Mouse (Mus musculus): ENCODE measurements around the gene Olfr251. TPM values are rescaled to one million over a fixed set of nuclear protein-coding genes. Genes with fewer than 3 reads are reported as not detected.

Olfr251 gene
- not detected in 2 replicates for total RNA-seq (2012; rRNA removed)
- not detected in 2 replicates for total RNA-seq (2014; rRNA removed)
- not detected in 2 replicates for polyA plus RNA-seq (2012; ENCODE audit: insufficient read length, low read depth)

DNA sequence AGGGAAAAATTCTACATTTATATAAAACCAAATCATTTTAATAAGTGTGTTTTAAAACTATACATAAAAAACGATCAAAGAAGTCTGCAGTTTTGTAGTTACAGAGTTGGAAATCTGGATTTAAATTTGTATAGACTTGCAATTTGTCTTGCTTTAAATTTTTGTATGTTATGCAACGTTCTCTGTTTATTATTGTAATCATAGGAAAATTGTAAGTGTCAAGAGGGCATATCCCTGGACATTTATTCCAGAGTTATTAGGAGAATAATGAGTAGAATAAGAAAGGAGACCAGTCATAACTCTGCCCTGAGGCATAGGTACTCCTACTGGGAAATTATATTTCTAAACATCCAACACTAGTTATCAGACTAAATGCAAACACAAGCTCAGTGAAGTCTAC is at the start of gene Olfr251:
Olfr251 (plus strand) TSS at position 301 of the 400 bp plus-strand sequence.
- H3K9ac ChIP-seq (ENCODE audit: insufficient read depth, low read depth), result no peak within 1 kb of the TSS
- no peak for DNase-seq (ENCODE audit: extremely low read depth)
- H3K27ac ChIP-seq (ENCODE audit: insufficient read depth, low read depth), result no peak within 1 kb of the TSS
- H3K27me3 ChIP-seq (replicated peaks), result no peaks in the 10 kb centered on the region
- in situ Hi-C loops (cut with MboI; ENCODE audit: low pct_ligation_motif_present, low pct_unique_long_range_greater_than_20kb, low sequenced_read_pairs) (no loop called here), dilution Hi-C loops (cut with MboI; ENCODE audit: extremely low pct_ligation_motif_present, extremely low pct_unique_long_range_greater_than_20kb, low sequenced_read_pairs) (no loop called here)
- no peaks in the 10 kb centered on the region for H3K36me3 ChIP-seq (replicated peaks in 1 of 2; ENCODE audit: control insufficient read depth in 1 of 2, insufficient read depth in 1 of 2, low read length in 1 of 2)
- H3K4me1 ChIP-seq (ENCODE audit: control insufficient read depth in 1 of 2, insufficient read depth in 2 of 2), result no peaks in the 10 kb centered on the region
- no peak within 1 kb of the TSS for H3K4me2 ChIP-seq (ENCODE audit: insufficient read depth, low read depth, poor library complexity, severe bottlenecking)
- H3K4me3 ChIP-seq (replicated peaks in 1 of 3; ENCODE audit: low read depth in 2 of 3, low read length in 2 of 3, poor library complexity in 1 of 3), result no peak within 1 kb of the TSS
- H3K9me3 ChIP-seq (replicated peaks; ENCODE audit: low read length), result no peaks in the 10 kb centered on the region
- no peaks in the 10 kb centered on the region for H3K79me2 ChIP-seq (replicated peaks; ENCODE audit: control insufficient read depth, extremely low read depth, insufficient read depth, poor library complexity, severe bottlenecking)
- TF ChIP-seq PAX5 (IDR thresholded peaks at IDR 0.05; ENCODE audit: low read length) (no peak), SMC3 (IDR thresholded peaks at IDR 0.05; ENCODE audit: low read depth, low read length) (no peak), NRF1 (IDR thresholded peaks at IDR 0.05; ENCODE audit: low read depth, low read length) (no peak), USF1 (IDR thresholded peaks at IDR 0.05; ENCODE audit: low read depth, low read length) (no peak), MXI1 (IDR thresholded peaks at IDR 0.05; ENCODE audit: low read depth, low read length) (no peak), ELF1 (IDR thresholded peaks at IDR 0.05; ENCODE audit: low read depth, low read length) (no peak), TBP (conservative IDR thresholded peaks at IDR 0.05; ENCODE audit: low read depth, low read length) (no peak), CHD2 (IDR thresholded peaks at IDR 0.05; ENCODE audit: low read length) (no peak), MAFK (IDR thresholded peaks at IDR 0.05; ENCODE audit: insufficient replicate concordance, low read length) (no peak), POLR2A (IDR thresholded peaks at IDR 0.05; ENCODE audit: low read depth, low read length) (no peak), SIN3A (IDR thresholded peaks at IDR 0.05; ENCODE audit: low read length) (no peak), RAD21 (IDR thresholded peaks at IDR 0.05; ENCODE audit: low read depth, low read length) (no peak), GABPA (IDR thresholded peaks at IDR 0.05; ENCODE audit: insufficient replicate concordance, low read depth, low read length) (no peak), KAT2A (IDR thresholded peaks at IDR 0.05; ENCODE audit: insufficient replicate concordance, low read length) (no peak)

DNA sequence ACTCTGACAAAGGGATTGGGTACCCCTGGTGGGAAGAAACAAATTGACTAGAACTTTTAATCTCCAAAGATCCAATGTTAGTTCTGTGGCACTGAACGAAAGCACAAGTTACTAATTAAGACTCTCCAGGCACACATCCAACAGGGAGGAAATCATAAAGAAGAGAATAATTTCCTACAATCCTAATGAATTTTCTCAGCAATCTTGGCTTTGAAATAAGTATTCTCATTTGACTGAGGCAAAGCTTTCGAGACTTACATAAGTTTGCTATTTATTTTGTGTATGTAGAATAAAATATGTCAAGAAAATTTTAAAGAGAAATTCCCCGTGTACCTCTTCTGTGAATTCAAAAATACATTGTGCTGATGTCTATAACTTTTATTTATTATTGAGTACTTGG is 48.1 kb upstream of the Olfr251 start, which contains the start of gene Olfr25:
Olfr25 (plus strand) TSS at position 301 of the 400 bp plus-strand sequence.
- H3K9me3 ChIP-seq (replicated peaks; ENCODE audit: low read length), result no peaks in the 10 kb centered on the region
- H3K27me3 ChIP-seq (replicated peaks), result no peaks in the 10 kb centered on the region
- in situ Hi-C loops (cut with MboI; ENCODE audit: low pct_ligation_motif_present, low pct_unique_long_range_greater_than_20kb, low sequenced_read_pairs), result no loop called here
- H3K79me2 ChIP-seq (replicated peaks; ENCODE audit: control insufficient read depth, extremely low read depth, insufficient read depth, poor library complexity, severe bottlenecking), result no peaks in the 10 kb centered on the region
- H3K4me3 ChIP-seq (replicated peaks in 1 of 3; ENCODE audit: low read depth in 2 of 3, low read length in 2 of 3, poor library complexity in 1 of 3), result no peak within 1 kb of the TSS
- H3K27ac ChIP-seq (ENCODE audit: insufficient read depth, low read depth), result no peak within 1 kb of the TSS
- H3K4me2 ChIP-seq (ENCODE audit: insufficient read depth, low read depth, poor library complexity, severe bottlenecking), result no peak within 1 kb of the TSS
- no peak within 1 kb of the TSS for H3K9ac ChIP-seq (ENCODE audit: insufficient read depth, low read depth)
- no peak for DNase-seq (ENCODE audit: extremely low read depth)
- peaks cover 0 to 8% of the 10 kb centered on the region in 2 experiments; a peak in 1 of 4 replicates for H3K4me1 ChIP-seq (ENCODE audit: control insufficient read depth in 1 of 2, insufficient read depth in 2 of 2)
- TF ChIP-seq POLR2AphosphoS2 (IDR thresholded peaks at IDR 0.05; ENCODE audit: low read depth, low read length), result no peak
- no peak for TF ChIP-seq CHD1 (IDR thresholded peaks at IDR 0.05; ENCODE audit: low read depth, low read length)
- TF ChIP-seq GABPA (IDR thresholded peaks at IDR 0.05; ENCODE audit: insufficient replicate concordance, low read depth, low read length), result no peak
- no peak for TF ChIP-seq NRF1 (IDR thresholded peaks at IDR 0.05; ENCODE audit: low read depth, low read length)
- TF ChIP-seq SIN3A (IDR thresholded peaks at IDR 0.05; ENCODE audit: low read length), result no peak
- H3K36me3 ChIP-seq (replicated peaks in 1 of 2; ENCODE audit: control insufficient read depth in 1 of 2, insufficient read depth in 1 of 2, low read length in 1 of 2), result no peaks in the 10 kb centered on the region
- dilution Hi-C loops (cut with MboI; ENCODE audit: extremely low pct_ligation_motif_present, extremely low pct_unique_long_range_greater_than_20kb, low sequenced_read_pairs), result no loop called here
